Mouse (Mus musculus) right cerebral cortex, postnatal 10 days (tissue): ENCODE data around the gene Wdr34.

Experiments used
- DNase-seq, 2 experiments: peaks; one replicate each; pipeline ENCODE4 v3.0.0; 2021; ENCODE audit warnings: low spot score in 2 of 2

Gene Wdr34

DNA sequence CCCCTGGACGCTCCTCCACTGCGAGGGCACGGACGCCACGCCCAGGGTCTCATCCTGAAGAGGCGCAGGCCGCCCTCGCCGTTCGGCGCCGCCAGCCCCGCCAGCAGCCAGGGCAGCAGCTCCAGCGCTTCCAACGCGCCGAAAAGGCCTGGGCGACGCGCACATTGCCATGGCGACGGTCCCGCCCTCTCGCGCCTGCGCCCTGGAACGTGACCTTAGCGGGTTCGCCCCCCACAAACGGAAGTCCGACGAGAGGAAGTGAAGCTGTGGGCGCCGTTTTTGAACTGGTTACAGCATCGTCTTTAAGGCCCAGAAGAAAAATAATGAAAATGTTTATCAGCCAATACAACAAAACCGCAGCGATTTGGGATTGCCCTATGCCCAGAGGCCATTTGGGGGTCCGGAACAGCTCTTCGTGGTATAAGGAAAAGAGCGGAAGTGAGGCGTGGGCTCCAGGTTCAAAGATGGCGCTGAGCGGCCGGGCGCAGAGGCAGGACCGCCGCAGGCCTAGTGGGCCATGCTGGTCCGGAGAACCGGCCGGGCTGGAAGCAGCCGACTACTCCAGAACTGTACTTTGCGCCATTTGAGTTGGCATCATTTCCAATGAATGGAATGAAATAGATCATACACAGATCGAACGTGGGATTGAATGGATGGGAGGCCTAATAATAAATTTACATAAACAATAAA lies at the start of gene Wdr34:
Gene Wdr34, minus strand, starts transcription at position 183 of the 690 bp plus-strand sequence.
- DNase-seq = peak; percentile 98 to 99

DNA sequence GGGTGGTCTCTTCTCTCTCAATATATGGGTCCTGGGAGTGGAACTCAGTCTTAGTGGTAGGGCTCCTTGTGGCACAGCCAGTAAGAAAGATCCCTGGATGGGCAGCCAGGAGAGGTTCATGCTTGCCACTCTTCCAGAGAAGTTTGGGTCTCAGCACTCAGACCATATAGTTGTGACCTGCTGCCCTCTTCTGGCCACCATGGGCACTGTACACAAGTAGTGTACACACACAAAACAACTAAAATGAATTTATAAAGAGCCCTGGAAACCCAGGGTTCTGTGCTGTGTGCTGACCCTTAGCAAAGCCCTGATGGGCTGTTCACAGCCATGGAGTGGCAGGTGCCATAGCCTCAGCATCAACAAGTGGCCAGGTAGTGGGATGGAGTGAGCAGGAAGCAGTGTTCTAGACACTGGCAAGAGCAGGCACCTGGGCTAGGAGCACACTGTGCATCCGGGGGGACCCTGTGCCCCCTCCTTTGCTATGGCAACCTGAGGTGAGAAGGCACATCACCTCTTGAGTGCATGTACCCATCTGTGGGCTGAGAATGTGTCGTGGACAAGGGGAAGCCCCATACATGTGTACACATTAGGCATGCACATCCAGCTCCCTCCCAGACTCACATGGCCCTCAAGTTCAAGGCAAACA lies 47.3 kb upstream of the Wdr34 start:
- DNase-seq = peak; percentile 61 to 64

- DNase-seq = peak; percentile 44 to 61
Observed at GRCm38 (mm10) chr2:30094208-30094588, 45.5 kb upstream of the Wdr34 start.

DNA sequence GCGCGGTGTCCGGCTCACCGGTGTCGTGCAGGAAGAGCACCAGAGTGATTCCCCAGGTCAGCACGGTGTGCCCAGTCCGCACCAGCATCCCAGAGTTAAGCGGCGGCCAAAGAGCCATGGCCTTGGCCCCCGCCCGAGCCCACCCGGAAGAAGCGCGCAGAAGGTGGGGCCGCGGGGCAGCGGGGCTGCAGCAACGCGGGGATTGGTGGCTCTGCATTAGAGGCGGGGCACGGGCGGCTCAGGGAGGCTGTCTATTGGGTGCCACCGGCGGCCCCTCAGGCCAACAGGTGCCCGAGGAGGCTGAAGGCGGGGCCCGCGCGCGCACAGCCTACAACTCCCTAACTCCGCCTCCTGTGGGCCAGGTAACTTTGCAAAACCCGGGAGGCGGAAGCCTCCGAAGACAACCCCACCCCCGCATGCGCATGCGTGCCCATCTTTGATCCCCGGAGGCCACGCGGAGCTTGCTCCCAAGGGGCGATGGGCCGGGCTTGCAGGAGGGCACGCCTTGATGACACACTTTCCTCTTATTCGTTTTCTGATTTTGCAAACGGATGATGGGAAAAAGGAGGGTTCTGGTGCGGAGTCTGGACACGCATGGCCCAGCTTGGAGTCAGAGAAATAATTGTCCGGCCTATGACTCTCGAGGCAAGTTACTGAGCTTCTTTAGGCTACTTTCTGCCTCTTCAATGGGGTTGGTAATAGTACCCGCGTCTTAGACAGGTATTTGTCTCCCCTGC lies 45.0 kb upstream of the Wdr34 start, which contains the start of gene Zdhhc12:
Gene Zdhhc12, minus strand, starts transcription at position 178 of the 737 bp plus-strand sequence.
- DNase-seq = peak; percentile 96 to 97

GRCm38 (mm10) chr2:30092280-30092918 lies 43.7 kb upstream of the Wdr34 start:
- DNase-seq = no peak

DNA sequence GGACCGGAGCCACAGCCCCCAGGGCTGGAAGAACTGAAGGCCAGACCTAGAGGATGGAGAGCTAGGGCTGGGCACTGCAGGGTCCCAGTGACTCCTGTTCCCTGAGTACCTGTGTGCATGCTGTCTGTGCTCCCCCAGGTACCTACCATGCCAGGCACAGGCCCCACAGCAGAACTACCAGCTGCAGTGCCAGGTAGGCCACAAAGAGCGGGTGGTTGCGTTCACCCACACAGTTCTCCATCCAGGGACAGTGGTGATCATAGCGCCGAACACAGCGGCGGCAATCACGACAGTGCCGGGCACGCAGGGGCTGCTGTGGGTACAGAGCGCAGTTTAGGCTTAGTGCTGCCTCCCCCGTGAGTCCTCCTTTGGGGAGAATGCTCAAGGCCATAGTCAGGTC lies 42.8 kb upstream of the Wdr34 start:
- no peak for DNase-seq

DNA sequence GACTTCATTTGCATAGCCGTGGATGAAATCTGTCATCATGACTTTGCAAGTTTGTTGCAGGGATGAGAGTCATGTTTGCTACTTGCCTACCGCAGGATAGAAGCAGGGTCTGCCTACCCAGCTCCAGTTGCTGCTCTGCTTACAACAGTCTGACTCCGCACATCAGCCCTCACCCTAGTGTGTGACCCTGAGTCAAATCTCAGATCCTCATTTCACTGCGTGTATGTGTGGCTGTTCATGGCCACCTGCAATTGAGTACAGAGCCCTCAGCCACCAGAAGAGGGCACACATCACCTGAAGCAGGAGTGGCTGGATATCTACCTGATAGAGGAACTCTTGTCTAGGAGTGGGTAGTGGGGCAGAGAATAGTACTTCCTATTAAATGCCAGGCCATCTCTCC lies 38.6 kb upstream of the Wdr34 start:
- DNase-seq = no peak

- DNase-seq = no peak
Observed at GRCm38 (mm10) chr2:30084632-30085031, 36.0 kb upstream of the Wdr34 start.

DNA sequence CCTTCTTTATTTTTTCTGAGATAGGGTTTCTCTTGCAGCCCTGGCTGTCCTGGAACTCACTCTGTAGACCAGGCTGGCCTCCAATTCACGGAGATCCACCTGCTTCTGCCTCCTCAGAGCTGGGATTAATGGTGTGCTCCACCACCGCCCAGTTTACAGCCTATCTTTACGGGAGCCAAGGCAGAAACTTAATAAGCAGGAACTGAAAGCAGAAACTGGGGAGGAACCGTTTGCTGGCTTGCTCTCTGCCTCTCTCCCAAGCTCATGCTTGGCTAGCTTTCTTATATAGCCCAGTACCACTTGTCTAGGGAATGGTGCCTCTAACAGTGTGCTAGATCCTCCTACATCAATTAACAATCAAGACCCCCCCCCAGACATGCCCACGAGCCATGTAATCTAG lies 35.4 kb upstream of the Wdr34 start:
- DNase-seq = no peak

DNA sequence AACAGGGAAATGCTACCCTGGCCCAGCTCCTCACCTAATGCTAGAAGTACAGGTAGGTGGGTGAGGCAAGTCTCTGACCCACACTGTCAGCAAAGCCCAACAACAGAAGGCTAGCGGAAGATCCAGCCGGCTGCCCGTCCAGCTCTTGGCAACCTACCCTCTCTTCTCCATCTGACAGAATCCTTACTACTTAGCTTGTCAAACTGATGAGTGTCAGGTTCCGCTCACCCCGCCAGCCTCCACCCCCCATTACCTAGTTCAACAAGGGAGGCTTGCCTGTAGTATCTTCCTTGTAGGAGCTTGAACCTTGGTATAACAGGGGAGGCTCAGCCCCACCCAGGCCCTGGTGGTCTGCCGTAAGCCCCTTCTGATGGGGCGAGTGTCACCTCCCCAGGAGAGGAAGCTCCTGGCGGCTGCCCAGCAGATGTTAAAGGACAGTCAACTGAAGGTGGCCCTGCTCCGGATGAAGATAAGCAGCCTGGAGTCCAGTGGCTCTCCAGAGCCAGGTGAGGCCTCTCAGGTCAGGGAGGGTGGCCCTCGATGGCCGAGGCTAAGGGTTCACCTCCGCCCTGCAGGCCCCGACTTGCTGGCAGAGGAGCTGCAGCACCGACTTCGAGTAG lies 31.6 kb upstream of the Wdr34 start:
- no peak for DNase-seq

DNA sequence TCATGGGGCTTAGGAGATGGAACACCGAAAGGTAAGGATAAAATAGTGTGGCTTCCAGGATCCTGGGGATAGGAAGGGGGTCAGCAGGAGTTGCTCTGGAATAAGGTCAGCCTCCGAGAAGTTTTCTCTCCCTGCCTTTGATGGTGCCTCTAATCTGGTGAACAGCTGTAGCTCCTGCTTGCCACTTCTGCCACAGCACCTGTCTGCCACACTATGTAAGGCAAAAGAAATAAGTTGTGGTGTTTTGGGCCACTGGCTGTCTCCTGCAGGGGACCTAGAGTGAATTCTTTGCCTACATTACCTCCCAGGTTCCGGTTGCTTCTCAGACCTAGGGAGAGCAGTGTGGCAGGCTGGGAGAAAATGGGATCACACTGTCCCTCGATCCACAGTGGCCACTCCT lies 30.1 kb upstream of the Wdr34 start:
- DNase-seq = no peak

GRCm38 (mm10) chr2:30078349-30078712 lies 29.6 kb upstream of the Wdr34 start:
- no peak for DNase-seq

GRCm38 (mm10) chr2:30077502-30078348 lies 29.0 kb upstream of the Wdr34 start, which contains the start of gene Pkn3:
TSS of gene Pkn3 (plus strand) at chr2:30077684.
- DNase-seq = peak; percentile 81 to 85

- DNase-seq = no peak
Observed at GRCm38 (mm10) chr2:30076959-30077358, 28.3 kb upstream of the Wdr34 start.

DNA sequence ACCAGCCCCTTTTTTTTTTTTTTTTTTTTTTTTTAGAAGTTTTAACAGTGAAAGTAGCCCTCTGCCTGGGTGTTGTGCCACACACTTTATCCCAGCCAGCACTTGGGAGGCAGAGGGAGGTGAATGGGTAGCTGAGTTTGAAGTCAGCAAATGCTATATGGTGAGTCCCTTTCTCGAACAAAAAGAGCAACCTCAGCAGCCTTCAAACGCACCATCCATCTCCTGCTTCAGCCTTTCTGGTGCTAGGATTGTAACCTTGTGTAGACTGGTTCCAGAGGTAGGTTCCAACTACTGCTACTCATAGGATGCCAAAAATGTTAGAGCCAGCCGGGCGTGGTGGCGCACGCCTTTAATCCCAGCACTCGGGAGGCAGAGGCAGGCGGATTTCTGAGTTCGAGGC lies 27.8 kb upstream of the Wdr34 start:
- DNase-seq = no peak

DNA sequence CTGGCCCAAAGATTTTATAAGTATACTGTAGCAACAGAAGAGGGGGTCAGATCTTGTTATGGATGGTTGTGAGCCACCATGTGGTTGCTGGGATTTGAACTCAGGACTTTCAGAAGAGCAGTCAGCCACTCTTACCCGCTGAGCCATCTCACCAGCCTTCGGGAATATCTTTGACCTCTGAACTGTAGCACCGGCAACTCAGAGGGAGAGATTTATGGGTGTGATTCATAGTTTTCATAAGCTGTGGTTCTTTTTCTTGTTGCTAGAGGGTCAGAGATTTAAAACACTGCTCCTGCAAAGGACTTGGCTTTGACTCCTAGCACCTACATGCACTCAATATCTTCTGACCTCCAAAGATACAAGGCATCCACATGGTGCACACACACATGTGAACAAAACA lies 26.9 kb upstream of the Wdr34 start:
- no peak for DNase-seq

DNA sequence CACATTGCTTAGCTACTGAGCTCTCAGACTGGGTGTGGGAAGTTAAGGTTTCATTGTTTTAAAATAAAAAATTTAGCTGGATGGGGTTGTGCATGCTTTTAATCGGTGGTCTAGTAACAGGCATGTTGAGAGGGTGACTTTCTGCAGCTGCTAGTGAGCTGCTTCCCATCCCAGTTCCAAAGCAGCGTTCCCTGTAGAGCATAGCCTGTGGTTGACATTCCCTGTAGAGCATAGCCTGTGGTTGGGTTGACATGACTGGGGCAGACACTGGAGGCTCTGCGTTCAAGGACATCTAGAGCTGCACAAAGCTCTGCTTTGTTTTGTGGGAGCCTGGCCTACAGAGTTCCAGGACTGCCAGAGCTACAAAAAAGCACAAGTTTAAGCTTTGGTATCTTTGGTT lies 24.6 kb upstream of the Wdr34 start:
- DNase-seq = no peak

DNA sequence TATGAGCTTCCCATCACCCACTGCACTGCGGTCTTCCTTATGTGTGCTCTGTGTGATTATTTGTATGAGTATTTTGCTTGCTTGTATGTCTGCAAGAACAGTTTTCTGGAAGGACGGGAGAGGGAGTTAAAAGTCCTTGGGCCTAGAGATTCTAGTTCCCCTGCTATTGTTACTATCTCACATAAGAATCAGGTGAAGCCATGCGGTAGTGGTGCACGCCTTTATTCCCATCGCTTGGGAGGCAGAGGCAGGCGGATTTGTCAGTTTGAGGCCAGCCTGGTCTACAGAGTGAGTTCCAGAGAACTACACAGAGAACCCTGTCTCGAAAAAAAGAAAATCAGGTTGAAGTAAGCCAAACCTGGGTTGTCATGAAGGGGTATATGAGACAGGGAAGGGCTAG lies 24.2 kb upstream of the Wdr34 start:
- DNase-seq = no peak

GRCm38 (mm10) chr2:30067962-30068361 lies 19.3 kb upstream of the Wdr34 start:
- DNase-seq = no peak

- DNase-seq = peak; percentile 51 to 59
Observed at GRCm38 (mm10) chr2:30067031-30067888, 18.6 kb upstream of the Wdr34 start.
